Mouse (Mus musculus) hindbrain, embryonic 10.5 days (tissue): ENCODE measurements around the gene C130050O18Rik. TPM values are rescaled to one million over a fixed set of nuclear protein-coding genes. Genes with fewer than 3 reads are reported as not detected.
A peak's percentile ranks its signal among the peaks of the same experiment; 100 is the strongest.

Experiments used
- DNase-seq: peaks from one replicate; pipeline ENCODE4 v3.0.0-alpha.2; 2017; ENCODE audit warnings: low spot score
- H3K27ac ChIP-seq: fragments of 300-500 bp; sonication (generic); 2 replicates; pipeline ENCODE4 v1.5.1; 2016; ENCODE audit warnings: mild to moderate bottlenecking, moderate library complexity
- H3K27me3 ChIP-seq: fragments of 300-500 bp; sonication (generic); 2 replicates; pipeline ENCODE4 v1.6.1; 2016; ENCODE audit warnings: mild to moderate bottlenecking; ENCODE audit not compliant: poor library complexity, insufficient read depth, severe bottlenecking
- H3K36me3 ChIP-seq: fragments of 300-500 bp; sonication (generic); 2 replicates; pipeline ENCODE4 v1.6.1; 2016; ENCODE audit warnings: mild to moderate bottlenecking, moderate library complexity
- H3K4me1 ChIP-seq: fragments of 300-500 bp; sonication (generic); replicated peaks from 2 replicates; pipeline ENCODE4 v1.6.1; 2016; ENCODE audit warnings: mild to moderate bottlenecking
- H3K4me3 ChIP-seq: fragments of 300-500 bp; sonication (generic); 2 replicates; pipeline ENCODE4 v1.5.1; 2016; ENCODE audit warnings: mild to moderate bottlenecking, moderate library complexity
- H3K9me3 ChIP-seq: fragments of 300-500 bp; sonication (generic); 2 replicates; pipeline ENCODE4 v1.6.1; 2016; ENCODE audit warnings: mild to moderate bottlenecking, moderate library complexity
- WGBS: fragments of 180-500 bp; shearing (Covaris S2); methylation state at CpG from one replicate; pipeline ENCODE4 v1.1.7; 2016; 5-methylcytosine and 5-hydroxymethylcytosine counted together
- polyA plus RNA-seq: library from polyadenylated mRNA; unstranded; fragments of >200 nt; fragmentation: Nextera tagmentation; extraction: Ambion mirVana; gene quantifications from 2 replicates; pipeline ENCODE4 v1.2.1, GENCODE M21; 2016

C130050O18Rik gene
- 0.43 TPM in 1 of 2 replicates, not detected in the other for polyA plus RNA-seq

DNA sequence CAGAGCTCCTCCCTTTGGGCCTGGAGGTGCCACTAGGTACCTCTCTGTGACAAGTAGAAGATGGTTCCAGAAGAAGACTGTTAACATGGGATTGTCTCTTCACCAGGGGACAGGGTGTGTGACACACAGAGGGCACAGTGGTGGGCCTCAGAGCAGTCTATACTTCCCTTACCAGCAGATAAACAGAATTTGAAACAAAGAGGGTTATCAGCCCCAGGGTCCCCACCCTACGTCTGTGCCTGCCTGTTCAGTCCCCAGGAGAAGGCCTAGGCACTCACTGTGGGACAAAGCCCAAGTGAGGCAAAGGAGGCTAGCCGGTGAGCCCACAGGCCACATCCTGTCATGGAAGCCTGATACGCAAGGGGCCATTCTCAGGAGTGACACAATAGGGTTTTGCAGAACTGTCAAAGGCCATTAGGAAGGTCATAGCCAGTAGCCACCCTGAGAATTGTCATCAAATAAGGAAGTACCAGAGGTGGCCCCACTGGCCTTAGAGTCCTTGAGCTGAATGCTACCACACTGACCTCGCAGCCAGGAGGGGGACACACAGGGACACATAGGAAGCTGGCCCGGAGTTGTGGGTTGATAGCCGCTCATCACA is at the start of gene C130050O18Rik:
C130050O18Rik (plus strand) TSS at position 480 of the 601 bp plus-strand sequence.
- H3K36me3 ChIP-seq, result 0 out of 2 replicates have a peak, but pooled peaks cover 3% of the 10 kb centered on the region
- WGBS, result 81% methylated on average over 6 of the region's 6 CpGs
- no peaks in the 10 kb centered on the region for H3K9me3 ChIP-seq
- no peak for DNase-seq
- peak within 1 kb of the TSS; percentile 62 for H3K27ac ChIP-seq
- no peak within 1 kb of the TSS for H3K4me3 ChIP-seq
- H3K27me3 ChIP-seq, result no peaks in the 10 kb centered on the region
- H3K4me1 ChIP-seq, result peaks cover 41% of the 10 kb centered on the region

DNA sequence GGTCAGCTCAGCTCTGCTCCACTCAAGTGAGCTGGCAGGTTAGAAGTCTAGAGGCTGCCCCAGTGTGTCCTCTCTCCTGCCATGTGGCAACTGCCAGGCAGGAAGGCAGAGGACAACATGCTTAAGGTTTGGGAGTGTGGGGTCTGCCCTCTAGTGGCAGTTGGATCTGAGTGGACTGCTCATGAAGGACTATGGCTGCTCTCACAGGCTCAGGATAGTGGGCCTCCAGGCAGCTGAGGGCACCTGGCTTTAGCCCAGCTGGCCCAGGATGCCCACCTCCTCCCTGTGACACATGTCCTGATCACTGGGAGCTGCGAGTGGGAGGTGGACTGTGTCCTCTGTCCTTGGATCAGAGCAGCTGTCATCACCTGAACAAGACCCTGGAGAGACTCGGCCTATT is 46.4 kb upstream of the C130050O18Rik start:
- no peaks in the 10 kb centered on the region for H3K9me3 ChIP-seq
- 69% methylated on average over 2 of the region's 2 CpGs for WGBS
- peaks cover 4% of the 10 kb centered on the region; the same call in 1 of the 2 replicates for H3K4me1 ChIP-seq
- peaks cover 38% of the 10 kb centered on the region for H3K36me3 ChIP-seq
- peak; percentile 36 for DNase-seq
- no peaks in the 10 kb centered on the region for H3K27me3 ChIP-seq
- no peak overlapping the region for H3K27ac ChIP-seq
- H3K4me3 ChIP-seq, result no peak overlapping the region

DNA sequence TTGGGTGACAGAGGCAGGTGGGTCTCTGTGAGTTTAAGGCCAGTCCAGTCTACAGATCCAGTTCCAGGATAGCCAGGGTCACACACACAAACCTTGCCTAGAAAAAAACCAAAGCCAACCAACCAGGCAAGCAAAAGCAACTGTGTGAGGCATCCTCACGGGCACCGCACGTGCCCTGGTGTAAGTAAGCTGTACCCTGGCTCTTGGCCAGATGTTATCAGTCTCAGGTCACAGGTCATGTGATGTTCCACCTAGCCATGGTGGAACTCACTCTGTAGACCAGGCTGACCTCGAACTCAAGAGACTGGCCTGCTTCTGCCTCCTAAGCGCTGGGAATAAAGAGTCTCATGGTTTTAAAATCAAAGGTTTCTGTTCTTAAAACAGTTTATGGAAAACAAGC is 45.8 kb upstream of the C130050O18Rik start:
- Histone ChIP-seq H3K4me1 (peaks cover 7% of the 10 kb centered on the region), H3K4me3 (no peak overlapping the region), H3K9me3 (no peaks in the 10 kb centered on the region), H3K27me3 (no peaks in the 10 kb centered on the region), H3K36me3 (peaks cover 39% of the 10 kb centered on the region), H3K27ac (no peak overlapping the region)
- 95% methylated on average over 5 of the region's 5 CpGs for WGBS
- DNase-seq, result no peak

DNA sequence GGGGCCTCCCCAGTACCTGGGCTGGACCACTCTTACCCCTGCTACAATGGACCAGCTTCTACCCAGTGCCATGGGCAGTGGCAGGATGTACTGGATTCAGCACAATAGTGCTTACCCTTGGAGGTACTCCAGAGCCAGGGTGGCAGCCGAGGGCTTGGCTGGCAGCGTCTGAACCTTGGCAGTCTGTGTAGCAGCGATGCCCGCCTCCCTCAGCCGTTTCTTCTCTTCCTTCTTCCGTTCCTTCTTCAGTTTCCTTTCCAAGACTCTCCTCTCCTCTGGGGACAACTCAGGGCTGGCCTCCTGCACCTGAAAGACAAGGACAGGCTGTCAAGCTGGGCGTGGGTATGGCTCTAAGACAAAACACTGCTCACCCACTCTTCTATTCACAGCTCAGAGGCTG is 41.2 kb upstream of the C130050O18Rik start:
- no peak overlapping the region; the same call in 1 of the 2 replicates for H3K27ac ChIP-seq
- no peaks in the 10 kb centered on the region for H3K27me3 ChIP-seq
- H3K9me3 ChIP-seq, result no peaks in the 10 kb centered on the region
- WGBS, result 73% methylated on average over 7 of the region's 7 CpGs
- no peak overlapping the region for H3K4me3 ChIP-seq
- H3K4me1 ChIP-seq, result peaks cover 33% of the 10 kb centered on the region
- DNase-seq, result no peak
- peaks cover 31% of the 10 kb centered on the region for H3K36me3 ChIP-seq

DNA sequence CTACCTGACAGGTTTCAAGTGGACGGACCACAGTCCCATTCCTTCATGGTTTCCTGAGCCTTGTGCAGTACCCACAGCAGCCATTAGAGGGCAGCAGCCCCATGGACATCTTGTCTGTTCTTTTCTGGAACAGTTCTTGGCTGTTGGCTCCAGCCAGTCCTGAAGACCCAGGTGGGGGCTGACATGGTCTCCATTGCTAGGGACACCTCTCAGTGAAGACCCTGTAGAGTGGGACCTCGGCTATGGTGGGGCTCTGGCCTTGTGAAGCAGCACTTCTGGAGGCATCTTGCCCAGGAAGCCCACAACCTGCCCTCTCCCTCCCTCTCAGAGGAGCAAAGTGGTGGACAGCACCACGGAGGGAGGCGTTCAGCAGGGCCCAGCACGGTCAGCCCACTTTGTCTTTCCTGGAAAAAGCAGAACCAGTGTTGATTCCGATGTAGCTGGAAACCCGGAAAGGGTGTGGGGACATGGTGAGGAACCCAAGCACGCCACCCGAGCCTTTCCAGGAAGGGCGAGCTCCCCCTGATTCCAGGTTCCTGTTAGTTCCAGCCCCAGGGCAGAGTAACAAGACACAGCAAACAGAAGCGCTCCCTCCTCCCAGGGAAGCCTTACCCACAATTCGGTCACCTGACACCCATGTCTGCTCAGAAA is 40.7 kb upstream of the C130050O18Rik start:
- DNase-seq, result peak; percentile 84
- Histone ChIP-seq H3K9me3 (no peaks in the 10 kb centered on the region), H3K4me1 (peaks cover 38% of the 10 kb centered on the region), H3K27ac (peak overlapping the region; percentile 76), H3K36me3 (peaks cover 31% of the 10 kb centered on the region), H3K27me3 (no peaks in the 10 kb centered on the region), H3K4me3 (no peak overlapping the region)
- 39% methylated on average over 12 of the region's 12 CpGs for WGBS

DNA sequence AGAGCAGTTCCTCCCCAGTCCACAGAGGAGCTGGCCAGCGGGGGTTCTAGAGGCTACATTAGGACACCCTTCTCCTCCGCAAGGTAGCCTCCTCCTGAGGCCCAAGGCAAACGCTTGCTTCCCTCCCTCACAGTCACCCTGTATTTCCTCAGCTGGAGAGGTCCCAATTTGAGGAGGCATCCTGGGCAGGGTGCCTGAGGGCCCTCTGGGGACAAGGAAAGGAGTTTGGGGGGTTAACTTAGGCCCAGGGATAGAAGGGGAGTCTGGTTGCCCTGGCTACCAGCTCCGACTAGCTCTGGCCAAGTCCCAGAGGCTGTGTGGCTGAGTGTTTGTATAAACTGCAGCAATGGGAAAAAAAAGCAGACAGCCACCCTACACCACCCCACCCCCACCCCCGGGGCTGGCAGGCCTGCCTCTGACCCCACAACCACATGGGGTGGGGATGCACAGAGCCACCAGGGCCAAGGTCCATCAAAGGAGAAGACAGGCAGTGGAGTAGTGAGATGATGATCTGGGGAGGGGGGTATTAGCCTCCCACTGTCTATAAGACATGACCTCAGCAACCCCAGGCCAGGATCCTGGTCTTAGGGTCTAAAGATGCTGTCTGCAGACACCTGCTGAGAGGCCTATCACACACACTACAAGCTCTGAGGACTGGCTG is 40.0 kb upstream of the C130050O18Rik start:
- Histone ChIP-seq H3K4me1 (peaks cover 45% of the 10 kb centered on the region), H3K27ac (peak overlapping the region; percentile 76), H3K9me3 (no peaks in the 10 kb centered on the region), H3K27me3 (no peaks in the 10 kb centered on the region), H3K36me3 (peaks cover 28% of the 10 kb centered on the region), H3K4me3 (no peak overlapping the region)
- 30% methylated on average over 5 of the region's 5 CpGs for WGBS
- DNase-seq, result no peak

DNA sequence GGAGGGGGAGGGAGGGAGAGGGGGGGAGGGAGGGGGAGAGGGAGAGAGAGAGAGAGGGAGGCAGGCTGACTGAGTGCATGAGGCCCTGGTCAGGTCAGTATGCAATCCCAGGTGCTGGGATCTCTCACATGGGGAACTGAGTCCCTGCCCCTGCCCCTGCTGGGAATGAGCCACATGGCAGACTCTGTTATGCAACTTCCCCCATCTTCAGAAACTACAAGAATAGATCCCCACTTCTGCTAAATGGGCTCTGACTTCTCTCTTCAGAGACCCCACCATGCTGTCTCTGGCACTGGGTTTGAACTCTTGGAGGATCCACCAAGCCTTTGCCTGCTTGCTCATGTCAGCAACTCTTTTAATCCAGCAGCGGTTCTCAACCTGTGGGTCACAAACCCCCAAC is 39.3 kb upstream of the C130050O18Rik start:
- Histone ChIP-seq H3K27me3 (no peaks in the 10 kb centered on the region), H3K36me3 (peaks cover 20% of the 10 kb centered on the region), H3K27ac (no peak overlapping the region), H3K9me3 (no peaks in the 10 kb centered on the region), H3K4me1 (peaks cover 52% of the 10 kb centered on the region), H3K4me3 (no peak overlapping the region)
- 80% methylated on average over 1 of the region's 1 CpGs for WGBS
- DNase-seq, result no peak

DNA sequence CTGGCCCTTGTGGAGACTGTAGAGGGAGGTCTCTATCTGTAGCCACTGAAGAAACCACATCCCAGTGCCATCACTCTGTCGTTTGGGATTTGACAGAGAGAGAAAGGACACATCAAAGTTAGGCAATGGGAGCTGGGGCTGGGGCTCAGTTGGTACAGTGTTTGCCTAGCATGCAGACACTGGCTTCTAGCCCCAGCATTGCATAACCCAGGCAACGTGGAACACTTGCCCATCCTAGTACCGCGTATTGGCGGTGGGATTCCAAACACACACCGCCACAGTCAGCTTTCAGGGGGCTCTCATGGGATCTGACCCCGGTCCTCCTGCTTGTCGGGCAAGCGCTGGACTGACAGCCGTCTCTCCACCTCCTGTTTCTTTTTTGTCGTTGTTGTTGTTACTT is 38.6 kb upstream of the C130050O18Rik start:
- Histone ChIP-seq H3K9me3 (no peaks in the 10 kb centered on the region), H3K27me3 (no peaks in the 10 kb centered on the region), H3K36me3 (peaks cover 16% of the 10 kb centered on the region), H3K4me1 (peaks cover 59% of the 10 kb centered on the region), H3K27ac (no peak overlapping the region), H3K4me3 (no peak overlapping the region)
- no peak for DNase-seq
- WGBS, result 74% methylated on average over 11 of the region's 11 CpGs

DNA sequence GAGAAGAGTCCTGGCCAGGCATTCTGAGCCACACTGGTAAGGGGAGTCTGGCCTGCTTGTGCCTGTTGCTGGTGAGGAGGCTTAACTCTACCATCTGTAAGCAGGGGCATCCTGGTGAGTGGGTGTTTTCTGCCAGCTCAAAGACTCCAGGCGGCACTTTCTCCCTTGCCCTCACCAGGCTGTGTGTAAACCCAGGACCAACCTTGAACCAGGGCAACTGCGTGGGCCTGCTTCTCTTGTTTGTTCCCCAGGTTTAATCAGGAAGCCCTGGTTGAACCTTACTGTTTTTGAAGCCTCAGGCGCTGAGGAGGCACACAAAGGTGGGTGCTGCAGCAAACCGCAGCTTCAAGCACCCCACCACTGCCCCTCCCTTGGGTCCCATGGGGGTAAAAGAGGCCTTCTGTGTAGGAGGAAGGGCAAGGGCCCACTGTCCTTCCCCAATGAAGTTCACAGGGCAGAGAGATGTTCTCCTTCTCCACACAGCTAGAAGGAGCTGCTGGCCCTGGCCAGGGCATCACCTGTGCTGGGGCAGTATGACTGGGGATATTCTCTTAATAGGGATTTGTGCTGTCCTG is 37.1 kb upstream of the C130050O18Rik start:
- Histone ChIP-seq H3K27ac (peak overlapping the region; percentile 2; the same call in 1 of the 2 replicates), H3K4me1 (peaks cover 74% of the 10 kb centered on the region), H3K36me3 (peaks cover 5% of the 10 kb centered on the region), H3K27me3 (no peaks in the 10 kb centered on the region), H3K4me3 (no peak overlapping the region), H3K9me3 (no peaks in the 10 kb centered on the region)
- 91% methylated on average over 4 of the region's 4 CpGs for WGBS
- no peak for DNase-seq

DNA sequence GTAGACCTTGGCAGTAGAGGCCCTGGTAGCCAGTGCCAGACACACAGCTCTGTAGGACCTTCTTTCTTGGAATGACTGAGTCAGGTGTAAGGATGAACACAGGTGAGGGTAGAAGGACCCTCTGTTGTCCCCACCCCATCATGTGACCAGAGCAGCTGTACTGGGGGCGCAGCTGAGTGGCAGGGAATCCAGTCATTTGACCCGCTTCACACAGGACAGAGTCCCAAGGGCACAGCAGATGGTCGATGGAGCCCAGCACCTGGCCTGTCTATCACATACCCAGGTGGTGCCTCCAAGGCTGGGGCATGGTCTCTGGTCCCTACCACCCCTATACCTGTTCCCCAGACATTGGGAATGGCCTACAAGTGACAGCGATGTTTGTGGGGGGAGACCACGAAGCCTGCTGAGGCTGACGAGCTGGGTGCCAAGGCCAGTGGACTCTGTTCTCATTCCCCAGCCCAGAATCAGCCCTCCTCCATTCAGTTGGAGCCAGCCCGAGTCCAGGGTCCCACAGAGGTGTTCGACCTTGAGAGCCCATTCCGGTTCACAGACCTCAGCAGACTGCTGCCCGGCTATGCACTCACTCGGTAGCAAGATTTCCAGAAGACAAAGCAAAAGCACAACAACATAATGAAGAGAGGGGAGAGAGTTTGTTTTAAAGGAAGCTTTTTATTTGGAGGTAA is 36.3 kb upstream of the C130050O18Rik start:
- no peak overlapping the region for H3K27ac ChIP-seq
- no peaks in the 10 kb centered on the region for H3K27me3 ChIP-seq
- H3K9me3 ChIP-seq, result no peaks in the 10 kb centered on the region
- DNase-seq, result no peak
- peaks cover 76% of the 10 kb centered on the region for H3K4me1 ChIP-seq
- H3K4me3 ChIP-seq, result no peak overlapping the region
- peaks cover under 1% of the 10 kb centered on the region; the same call in 1 of the 2 replicates for H3K36me3 ChIP-seq
- 90% methylated on average over 11 of the region's 11 CpGs for WGBS

DNA sequence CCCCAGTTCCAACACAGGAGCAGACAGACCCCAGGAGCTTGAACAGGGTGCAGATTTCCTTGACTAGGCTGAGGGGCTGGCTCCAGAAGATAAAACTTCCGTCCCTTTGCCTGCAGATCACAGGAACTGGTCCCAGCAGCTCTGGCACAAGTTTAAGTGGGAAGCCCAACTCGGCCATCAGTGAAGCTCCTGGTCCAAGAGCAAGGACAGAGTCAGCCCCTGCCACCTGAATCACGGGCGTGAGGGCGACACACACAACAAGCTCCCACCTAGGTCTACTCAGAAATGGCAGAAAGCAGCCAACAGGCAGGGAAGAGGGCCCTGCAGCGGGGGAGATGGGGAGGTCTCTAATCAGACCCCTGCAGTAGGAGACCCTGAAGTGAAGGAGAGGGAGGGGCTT is 34.7 kb upstream of the C130050O18Rik start:
- WGBS, result 84% methylated on average over 6 of the region's 6 CpGs
- Histone ChIP-seq H3K9me3 (no peaks in the 10 kb centered on the region), H3K27me3 (no peaks in the 10 kb centered on the region), H3K36me3 (no peaks in the 10 kb centered on the region), H3K4me1 (peaks cover 68% of the 10 kb centered on the region), H3K4me3 (0 out of 2 replicates have a peak overlapping the region, but pooled peaks have one; percentile 2), H3K27ac (peak overlapping the region; percentile 35; the same call in 1 of the 2 replicates)
- no peak for DNase-seq

DNA sequence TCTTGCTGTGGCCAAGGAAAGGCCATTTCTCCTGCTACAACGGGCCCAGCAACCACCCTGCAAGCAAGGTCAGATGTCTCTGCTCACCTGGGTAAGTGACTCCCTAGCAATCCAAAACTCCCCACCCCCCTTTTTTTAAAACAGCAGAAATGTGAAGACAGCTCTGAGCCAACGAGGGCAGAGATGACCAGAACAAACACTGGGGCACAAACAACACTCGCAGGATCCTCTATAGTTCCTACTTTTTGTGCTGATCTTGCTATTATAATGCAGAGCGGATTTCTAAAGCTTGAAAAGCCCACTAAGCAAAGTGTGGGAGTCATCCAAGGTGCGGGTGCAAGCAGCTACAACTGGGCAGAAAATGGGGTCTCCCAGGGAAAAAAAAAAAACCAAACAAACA is 34.0 kb upstream of the C130050O18Rik start:
- Histone ChIP-seq H3K4me1 (peaks cover 60% of the 10 kb centered on the region), H3K36me3 (no peaks in the 10 kb centered on the region), H3K27me3 (no peaks in the 10 kb centered on the region), H3K4me3 (peak overlapping the region; percentile 76), H3K27ac (peak overlapping the region; percentile 98), H3K9me3 (no peaks in the 10 kb centered on the region)
- 63% methylated on average over 5 of the region's 5 CpGs for WGBS
- no peak for DNase-seq
